Mouse (Mus musculus): Measurements from ENCODE around the gene Birc6.
"Not testable (repeated sequence)": the region's sequence is repeated elsewhere in the genome, so short reads cannot be mapped to it uniquely, and the experiment has no call there.

Birc6 gene

DNA sequence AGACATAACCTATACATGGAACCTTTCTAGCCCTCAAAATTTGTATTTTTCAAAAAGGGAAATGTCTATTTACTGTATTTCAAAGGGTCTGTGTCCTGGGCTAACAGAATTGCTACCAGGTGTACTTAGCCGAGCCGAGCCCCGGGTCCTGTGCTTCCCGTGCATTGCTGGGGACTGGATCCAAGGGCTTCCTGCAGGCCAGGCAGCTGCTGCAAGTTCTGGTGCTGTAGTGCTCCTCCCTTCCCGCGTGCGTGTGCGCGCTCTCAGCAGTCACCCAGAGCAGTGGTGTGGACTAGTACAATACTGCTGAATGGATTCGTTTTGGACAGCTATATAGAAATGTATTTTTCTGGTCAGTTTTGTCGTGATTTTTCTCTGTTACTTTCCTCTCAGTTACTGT, 31.8 kb downstream of the Birc6 start:
- no peak for DNase-seq (ENCODE audit: low read depth, low spot score)

DNA sequence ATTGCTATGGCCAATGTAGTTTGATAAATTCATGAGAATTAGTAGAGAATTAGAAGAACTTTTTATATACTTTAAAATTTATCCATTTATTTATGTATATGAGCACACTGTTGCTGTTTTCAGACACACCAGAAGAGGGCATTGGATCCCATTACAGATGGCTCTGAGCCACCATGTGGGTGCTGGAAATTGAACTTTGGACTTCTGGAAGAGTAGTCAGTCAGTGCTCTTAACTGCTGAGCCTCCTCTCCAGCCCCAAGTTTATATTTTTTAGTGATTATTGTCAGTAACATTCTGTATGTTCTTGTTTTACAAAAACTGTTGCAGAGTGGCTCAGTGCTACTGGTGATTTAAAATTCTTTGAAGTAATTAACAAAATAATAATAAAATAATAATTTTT, 36.1 kb downstream of the Birc6 start:
- DNase-seq (ENCODE audit: low read depth, low spot score): no peak

DNA sequence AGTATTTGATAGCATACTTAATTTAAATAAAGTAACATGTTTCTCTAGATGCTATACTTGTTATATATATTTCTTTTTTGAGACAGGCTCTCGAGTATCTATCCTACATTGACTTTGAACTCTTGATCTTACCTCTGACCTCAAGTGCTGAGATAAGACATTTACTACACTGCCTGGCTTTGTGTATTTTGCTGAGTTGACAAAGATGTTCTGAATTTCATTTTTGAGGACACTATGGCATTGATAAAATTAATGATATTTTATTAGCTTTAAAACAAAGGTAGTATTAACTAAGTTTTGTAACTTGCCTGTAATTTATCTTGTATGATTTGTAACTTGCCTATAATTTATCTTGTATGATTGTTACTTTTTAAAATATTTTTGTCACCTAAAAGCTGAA, 41.1 kb downstream of the Birc6 start:
- DNase-seq (ENCODE audit: low read depth, low spot score): no peak

DNA sequence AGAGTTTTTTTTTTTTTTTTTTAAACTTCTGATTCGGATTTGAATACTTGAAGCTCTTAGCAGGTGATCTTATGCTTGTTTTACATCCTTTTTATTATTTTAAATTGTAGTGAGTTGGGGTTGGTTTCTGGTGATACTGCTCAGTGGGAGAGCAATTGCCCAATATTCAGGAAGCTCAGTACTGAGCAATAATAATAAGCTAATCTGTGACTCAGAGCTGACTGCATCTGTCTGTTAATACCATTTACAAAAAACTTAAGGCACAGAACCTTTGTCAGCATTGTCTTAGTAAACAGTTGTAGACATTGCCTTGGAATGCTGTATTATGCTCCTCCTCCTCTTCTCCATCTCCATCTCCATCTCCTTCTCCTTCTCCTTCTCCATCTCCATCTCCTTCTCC, 42.5 kb downstream of the Birc6 start:
- peak; percentile 68 for DNase-seq (ENCODE audit: low read depth, low spot score)

DNA sequence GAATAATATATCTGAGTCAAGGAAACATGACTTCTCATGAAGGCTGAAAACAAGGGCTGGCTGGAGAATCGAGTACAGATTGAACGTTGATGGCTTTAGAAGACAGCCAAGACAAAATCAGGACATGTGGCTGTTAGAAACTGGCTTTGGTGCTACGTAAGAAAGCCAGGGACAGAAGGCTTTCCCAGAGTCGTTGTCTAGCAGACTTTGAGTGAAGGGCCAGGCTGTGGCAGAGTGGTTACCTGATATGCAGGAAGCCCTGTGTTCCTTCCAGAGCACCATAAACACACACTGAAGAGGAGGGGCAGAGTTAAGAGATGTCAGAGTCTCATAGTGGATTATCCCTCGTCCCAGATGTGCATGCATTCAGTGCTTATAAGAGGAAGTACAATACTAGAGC, 49.1 kb downstream of the Birc6 start:
- no peak for DNase-seq (ENCODE audit: low read depth, low spot score)

DNA sequence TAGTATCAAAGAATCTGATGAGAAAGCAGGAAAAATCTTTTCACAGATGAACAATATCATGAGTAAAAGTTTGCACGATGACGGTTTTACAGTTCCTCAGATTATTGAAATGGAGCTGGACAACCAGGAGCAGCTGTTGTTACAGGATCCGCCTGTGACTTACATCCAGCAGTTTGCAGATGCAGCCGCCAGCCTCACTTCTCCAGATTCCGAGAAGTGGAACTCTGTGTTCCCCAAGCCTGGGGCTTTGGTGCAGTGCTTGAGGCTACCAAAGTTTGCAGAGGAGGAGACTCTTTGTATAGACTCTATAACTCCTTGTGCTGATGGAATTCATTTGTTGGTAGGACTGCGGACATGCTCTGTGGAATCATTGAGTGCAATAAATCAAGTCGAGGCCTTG, 51.5 kb downstream of the Birc6 start:
- DNase-seq (ENCODE audit: low read depth, low spot score): no peak

DNA sequence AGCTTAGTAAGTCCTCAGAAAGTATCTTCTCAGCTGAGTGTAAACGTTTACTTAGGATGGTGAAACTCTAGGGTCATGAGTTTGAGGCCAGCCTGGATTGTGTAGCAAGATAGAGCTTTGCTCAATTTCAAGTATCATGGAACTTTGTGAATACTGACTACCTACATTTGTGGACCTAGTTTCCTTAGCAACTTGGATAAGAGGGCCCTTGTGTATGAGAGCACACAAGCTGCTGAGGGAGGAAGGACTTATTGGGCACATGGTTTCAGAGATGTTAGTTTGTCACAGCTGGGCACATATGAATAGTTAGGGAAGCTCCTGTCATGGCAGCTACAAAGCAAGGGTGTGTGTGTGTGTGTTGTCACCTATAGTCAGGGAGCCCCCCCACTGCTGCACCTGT, 52.6 kb downstream of the Birc6 start:
- no peak for DNase-seq (ENCODE audit: low read depth, low spot score)

DNA sequence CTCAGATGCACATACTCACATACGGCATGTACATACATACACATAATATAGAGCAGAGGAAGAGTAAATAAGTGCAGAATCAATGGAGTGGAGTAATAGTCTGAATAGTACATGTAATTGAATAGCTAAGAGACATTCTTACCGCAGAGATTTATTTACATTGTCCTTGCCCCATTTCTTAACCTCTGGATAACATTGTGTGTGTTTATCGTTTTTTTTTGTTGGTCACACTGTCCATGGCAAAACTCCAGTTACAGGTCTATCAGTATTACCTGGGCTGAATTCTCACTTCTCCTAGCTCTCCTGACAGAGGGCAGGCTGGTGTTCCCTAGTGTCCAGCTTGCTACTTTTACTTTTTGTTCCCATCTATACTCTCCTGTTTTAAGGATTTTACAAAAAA, 58.7 kb downstream of the Birc6 start:
- no peak for DNase-seq (ENCODE audit: low read depth, low spot score)

DNA sequence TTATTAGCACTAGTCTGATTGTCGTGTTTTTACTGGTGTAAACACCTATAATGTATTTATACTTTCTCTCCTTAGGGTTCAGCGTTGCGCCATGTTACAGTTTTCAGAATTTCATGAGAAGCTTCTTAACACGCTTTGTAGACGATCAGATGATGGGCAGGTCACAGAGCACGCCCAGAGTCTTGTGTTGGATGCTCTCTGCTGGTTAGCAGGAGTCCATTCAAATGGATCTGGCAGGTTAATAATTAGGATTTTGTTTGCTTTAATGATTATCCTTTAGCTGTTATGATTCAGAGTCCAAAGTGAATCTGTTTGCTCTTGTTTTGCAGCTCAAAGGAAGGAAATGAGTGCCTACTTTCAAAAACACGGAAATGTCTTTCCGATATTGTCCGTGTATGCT, 70.8 kb downstream of the Birc6 start:
- DNase-seq (ENCODE audit: low read depth, low spot score): no peak

DNA sequence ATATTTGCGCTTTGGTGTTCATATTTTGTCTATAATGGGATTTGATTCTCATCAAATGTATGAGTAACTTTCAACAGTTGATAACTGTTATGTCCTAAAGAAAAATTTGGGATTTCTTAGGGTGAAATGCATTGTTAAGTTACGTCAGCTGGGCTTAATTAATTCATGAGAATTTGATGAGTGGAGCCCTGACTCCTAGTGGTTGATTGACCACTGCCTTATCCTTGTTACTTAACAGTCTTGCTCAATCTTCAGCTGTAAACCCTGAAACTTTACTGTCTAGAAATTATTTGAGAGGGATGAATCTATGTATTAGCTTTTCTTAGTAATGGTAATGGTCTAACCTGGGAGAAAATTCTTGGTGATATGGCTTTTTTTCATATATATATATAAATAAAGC, 71.3 kb downstream of the Birc6 start:
- DNase-seq (ENCODE audit: low read depth, low spot score): no peak

DNA sequence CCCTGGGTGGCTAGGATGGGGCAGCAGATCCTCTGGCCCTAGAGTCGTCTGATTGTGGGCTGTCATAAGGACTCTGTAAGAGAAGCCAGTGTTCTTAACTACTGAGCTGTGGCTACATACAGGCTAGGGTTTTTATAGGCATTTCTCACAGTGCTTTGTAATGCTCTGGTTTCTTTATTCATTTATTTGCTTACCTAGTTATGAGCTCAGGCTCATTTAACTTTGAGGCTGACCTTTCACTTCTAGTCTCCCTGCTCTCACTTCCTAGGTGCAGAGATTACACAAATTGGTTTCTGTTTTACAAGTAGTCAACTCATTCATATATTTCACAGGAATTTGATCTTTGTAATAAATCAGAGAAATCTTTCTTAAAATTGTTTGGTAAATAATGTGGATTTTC, 73.1 kb downstream of the Birc6 start:
- DNase-seq (ENCODE audit: low read depth, low spot score): no peak

DNA sequence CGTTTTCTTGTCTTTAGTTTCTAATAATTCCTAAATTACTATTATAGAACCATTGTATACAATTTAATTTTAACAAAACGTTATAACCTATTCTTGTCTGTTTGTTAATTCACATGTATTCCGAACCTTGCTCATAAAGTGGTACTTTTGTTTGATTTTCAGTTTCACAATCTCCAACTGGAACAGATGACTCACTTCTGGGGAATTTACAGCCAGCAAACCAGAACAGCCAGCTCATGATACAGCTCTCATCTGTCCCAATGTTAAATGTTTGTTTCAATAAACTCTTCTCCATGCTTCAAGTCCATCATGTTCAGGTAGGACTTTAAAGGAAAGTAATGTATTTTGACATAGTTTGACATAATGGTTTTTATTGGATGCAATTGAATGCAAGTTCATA, 102.7 kb downstream of the Birc6 start:
- peak; percentile 92 for DNase-seq (ENCODE audit: low read depth, low spot score)

DNA sequence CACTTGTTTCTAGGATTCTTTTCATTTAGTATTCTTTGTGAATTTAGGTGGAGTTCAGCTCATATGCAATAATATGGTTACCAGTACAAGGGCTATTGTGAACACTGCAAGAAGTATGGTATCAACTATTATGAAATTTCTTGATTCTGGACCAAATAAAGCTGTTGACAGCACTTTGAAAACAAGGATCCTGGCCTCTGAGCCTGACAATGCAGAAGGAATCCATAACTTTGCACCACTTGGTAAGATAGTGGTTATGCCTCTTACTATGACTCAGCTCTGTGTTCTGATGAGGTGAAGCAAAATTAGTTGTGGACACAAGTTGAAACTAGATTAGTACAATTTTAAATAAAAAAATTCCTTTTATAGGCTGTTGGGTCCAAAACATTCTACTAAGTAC, 114.3 kb downstream of the Birc6 start:
- DNase-seq (ENCODE audit: low read depth, low spot score): no peak

DNA sequence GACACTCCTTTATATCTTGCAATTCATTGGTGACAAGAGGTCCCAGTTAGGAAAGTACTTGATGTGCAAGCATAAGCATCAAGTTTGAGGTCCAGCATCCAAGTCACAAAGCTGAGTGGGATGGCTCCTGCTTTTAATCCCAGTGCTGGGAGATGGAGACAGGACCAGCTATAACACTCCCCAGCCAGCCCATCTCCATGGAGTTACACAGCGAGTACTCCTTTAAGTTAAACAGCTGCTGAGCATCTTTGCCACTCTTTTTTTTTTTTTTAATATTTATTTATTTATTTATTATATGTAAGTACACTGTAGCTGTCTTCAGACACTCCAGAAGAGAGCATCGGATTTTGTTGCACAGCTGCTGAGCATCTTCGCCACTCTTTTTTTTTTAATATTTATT, 130.3 kb downstream of the Birc6 start:
- DNase-seq (ENCODE audit: low read depth, low spot score): no peak

DNA sequence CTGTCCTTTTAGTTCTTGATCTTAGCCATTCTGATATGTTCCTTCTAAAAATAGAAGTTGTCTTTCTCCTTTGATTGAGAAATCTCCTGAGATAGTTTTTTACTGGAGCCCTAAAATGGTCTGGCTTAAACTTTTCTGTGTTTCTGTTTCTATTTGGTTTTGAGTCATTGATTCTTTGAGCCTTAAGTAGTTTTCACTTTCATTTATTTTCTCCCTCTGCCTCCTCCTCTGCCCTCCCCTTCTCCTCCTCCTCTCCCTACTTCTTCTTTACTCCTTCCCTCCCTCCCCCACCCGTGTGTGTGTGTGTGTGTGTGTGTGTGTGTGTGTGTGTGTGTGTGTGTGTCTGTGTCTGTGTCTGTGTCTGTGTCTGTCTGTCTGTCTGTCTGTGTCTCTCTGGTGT, 139.9 kb downstream of the Birc6 start:
- no peak for DNase-seq (ENCODE audit: low read depth, low spot score)

DNA sequence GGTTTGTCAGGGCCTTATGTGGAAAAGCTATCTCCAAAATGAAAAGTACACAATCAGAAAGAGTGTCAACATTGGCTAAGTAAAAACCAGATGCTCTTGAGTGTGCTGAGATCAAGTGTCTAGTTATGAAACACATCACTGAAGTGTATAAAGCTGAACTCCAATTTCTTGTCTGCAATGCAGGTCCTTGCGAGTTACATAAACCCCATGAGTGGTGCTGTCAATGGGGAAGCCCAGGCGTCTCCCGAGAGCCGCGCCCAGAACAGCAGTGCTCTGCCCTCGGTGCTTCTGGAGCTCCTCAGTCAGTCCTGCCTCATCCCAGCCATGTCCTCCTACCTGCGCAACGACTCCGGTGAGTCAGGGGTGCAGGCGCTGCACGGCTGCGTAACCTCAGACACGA, 141.9 kb downstream of the Birc6 start:
- no peak for DNase-seq (ENCODE audit: low read depth, low spot score)

DNA sequence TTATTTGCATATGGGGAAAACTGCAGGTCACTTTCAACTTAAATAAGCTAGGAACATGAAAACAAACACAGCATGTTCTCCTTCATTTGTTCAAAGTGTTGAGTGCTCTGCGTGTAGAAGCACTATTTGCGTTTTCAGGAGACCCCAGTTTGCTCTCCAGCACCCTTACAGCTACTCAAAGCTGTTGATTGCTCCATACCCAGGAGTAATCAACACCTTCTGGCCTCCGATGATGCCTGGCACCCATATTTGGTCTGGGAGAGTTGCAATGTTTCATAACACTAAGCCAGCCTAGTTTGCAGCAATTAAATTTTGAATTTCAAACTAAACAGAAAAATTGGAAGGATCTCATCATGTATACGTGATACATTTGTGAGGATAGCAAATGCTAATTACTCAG, 144.4 kb downstream of the Birc6 start:
- DNase-seq (ENCODE audit: low read depth, low spot score): no peak

DNA sequence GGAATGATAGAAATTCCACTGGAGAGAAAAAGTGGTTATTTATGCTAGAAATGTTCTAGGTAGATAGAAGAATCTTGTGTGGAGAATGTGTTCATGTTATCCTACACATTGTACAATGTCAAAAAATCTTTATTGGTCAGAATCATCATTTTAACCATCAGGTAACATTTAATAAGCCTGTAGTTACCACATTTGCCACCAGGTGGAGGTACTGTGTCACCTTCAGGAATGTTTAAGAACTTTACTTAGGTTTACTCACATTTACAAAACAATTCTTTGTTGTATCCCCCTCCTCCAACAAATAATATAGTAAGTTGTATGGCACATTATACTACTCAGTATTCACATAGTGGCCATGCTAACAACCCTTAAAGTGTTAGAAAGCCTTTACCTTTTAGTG, 145.2 kb downstream of the Birc6 start:
- peak; percentile 85 for DNase-seq (ENCODE audit: low read depth, low spot score)

DNA sequence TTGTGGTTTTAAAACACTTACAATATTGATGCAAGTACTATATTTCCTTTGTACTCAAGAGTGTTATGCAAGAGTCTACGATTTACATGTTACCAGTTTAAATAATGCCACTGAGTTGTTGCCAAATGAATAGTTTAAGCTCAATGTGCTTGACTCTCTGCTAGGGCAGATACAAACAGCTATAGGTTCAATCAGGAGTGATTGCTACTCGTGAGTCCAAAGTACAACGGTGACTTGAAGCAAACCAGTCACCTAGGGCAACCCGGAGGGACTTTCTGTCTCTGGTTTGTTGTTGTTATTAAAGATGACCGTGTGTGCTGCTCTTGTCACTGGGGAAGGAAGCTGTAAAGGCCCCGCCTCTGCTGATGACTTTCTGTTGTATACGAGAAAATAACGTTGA, 150.0 kb downstream of the Birc6 start:
- no peak for DNase-seq (ENCODE audit: low read depth, low spot score)

DNA sequence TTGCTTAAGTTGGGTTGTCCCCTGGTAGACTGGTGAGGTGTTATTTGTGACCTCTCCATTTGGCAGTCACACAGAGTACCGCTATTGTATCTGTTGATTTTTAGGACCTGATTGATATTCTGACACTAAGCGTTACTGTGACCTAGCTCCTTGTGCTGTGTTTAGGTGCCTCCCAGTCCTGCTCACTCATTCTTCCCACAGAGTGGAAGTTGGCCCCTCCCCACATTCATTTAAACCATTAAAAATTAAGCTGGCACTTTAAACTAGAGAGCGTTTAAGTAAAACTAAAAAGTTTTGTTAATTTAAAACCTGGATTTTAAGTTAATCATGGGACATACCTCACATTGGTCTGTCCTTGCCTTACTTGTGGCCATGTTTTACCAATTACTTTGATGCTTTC, 156.8 kb downstream of the Birc6 start:
- DNase-seq (ENCODE audit: low read depth, low spot score): no peak

DNA sequence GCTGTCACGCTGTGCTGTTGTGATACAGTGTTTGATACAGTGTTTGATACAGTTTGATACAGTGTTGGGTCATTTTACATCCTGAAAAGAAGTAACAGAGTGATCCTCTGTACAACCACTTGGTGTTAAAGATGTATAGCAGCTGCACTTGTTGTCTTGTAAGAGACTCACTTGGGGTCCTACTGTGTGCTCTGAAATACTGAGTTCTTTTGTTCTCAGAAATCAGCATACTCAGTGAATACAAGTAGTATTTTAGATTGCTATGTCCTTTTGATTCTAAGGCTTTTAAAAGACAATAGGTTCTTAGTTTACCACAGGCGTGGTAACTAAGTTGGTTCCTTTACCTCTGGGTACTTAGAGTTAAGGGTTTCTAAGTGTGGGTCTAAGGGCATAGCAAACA, 160.5 kb downstream of the Birc6 start:
- no peak for DNase-seq (ENCODE audit: low read depth, low spot score)

DNA sequence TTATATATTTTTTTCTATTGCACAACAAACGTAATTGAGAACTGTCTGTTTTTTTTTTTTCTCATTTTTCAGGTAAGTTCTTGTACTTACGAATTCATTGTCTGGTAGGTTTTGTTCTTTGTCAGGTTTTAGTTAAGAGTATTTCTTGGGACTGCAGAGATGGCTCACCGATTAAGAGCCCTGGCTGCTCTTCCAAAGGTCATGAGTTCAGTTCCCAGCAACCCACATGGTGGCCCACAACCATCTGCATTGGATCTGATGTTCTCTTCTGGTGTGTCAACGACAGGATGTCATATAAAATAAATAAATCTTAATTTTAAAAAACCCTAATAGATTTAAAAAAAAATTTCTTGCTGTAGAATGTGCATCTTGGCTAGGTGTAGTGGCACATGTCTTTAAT, 161.3 kb downstream of the Birc6 start:
- no peak for DNase-seq (ENCODE audit: low read depth, low spot score)

DNA sequence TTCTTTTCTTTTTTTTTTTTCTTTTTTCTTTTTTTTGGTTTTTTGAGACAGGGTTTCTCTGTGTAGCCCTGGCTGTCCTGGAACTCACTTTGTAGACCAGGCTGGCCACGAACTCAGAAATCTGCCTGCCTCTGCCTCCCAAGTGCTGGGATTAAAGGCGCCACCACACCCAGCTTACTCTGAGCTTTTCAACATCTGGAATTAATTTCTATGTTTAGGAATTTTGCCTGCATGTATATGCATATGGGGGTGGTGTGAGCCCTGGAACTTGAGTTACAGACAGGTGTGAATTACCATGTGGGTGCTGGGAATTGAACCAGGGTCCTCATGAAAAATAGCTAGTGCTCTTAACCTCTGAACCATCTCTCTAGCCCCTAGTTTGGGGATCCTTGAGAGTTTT, 173.6 kb downstream of the Birc6 start:
- DNase-seq (ENCODE audit: low read depth, low spot score): not testable (repeated sequence)

DNA sequence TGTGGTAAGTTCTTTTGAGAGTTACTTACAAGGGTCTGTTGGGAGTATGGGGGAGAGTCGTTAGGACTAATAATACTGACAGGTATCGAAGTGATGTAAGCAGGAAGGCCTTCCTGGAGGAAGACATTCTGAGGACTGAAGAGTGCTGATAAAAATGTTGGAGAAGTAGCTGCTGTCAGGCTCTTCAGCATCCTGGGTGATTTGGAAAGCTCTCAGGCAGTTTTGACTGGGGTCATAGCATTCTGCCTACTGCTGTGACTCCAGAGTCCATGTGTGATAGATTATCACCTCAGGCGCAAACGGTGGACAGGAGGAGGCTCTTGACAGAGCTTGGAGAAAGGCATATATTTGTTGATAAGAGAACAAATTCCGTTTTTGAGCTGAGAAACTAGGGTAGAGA, 177.4 kb downstream of the Birc6 start:
- no peak for DNase-seq (ENCODE audit: low read depth, low spot score)

DNA sequence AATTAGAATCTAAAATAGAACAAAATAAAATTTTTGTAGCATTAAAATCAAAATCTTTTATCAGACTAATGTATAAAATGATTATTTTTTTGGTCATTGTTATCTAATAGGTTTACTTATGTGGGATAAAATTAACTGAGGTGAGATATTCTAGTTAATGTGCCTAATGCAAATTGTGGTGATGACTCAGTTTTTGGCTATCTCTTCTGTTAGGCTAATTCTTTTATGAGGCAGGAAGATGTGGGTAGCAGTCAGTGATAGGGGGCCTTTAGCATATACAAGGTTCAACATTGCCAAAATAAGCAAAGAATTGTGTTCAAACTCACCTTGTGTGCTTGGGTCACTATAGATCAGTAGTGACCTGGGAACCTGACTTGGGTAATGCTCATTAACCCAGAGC, 178.5 kb downstream of the Birc6 start:
- no peak for DNase-seq (ENCODE audit: low read depth, low spot score)
